Mouse (Mus musculus) stomach, postnatal 0 days (tissue): ENCODE results near the gene Celf1. TPM values are rescaled to one million over a fixed set of nuclear protein-coding genes. Genes with fewer than 3 reads are reported as not detected.
A peak's percentile ranks its signal among the peaks of the same experiment; 100 is the strongest.
"Not testable (repeated sequence)": the region's sequence is repeated elsewhere in the genome, so short reads cannot be mapped to it uniquely, and the experiment has no call there.

ENCODE experiments used
- ATAC-seq: fragments of 200-750 bp; cut with Nextera tagmentation; 2 replicates; pipeline ENCODE4 v1.8.0; 2017; ENCODE audit not compliant: low FRiP score, low TSS enrichment
- DNase-seq: peaks from one replicate; pipeline ENCODE4 v3.0.0-alpha.2; 2016; ENCODE audit warnings: low spot score
- H3K27ac ChIP-seq: fragments of 300-500 bp; sonication (generic); replicated peaks from 2 replicates; pipeline ENCODE4 v1.5.1; 2014; ENCODE audit warnings: mild to moderate bottlenecking, control low read depth
- H3K27me3 ChIP-seq: fragments of 300-500 bp; sonication (generic); 2 replicates; pipeline ENCODE4 v1.6.1; 2014; ENCODE audit warnings: low read length; ENCODE audit not compliant: control insufficient read depth, insufficient read depth
- H3K36me3 ChIP-seq: fragments of 300-500 bp; sonication (generic); 2 replicates; pipeline ENCODE4 v1.6.1; 2014; ENCODE audit warnings: low read length, mixed read lengths; ENCODE audit not compliant: control insufficient read depth, insufficient read depth
- H3K4me1 ChIP-seq: fragments of 300-500 bp; sonication (generic); replicated peaks from 2 replicates; pipeline ENCODE4 v1.6.1; 2014; ENCODE audit warnings: antibody characterized with exemption; ENCODE audit not compliant: control insufficient read depth, insufficient read depth
- H3K4me2 ChIP-seq: fragments of 300-500 bp; sonication (generic); replicated peaks from 2 replicates; pipeline ENCODE4 v1.6.1; 2014; ENCODE audit warnings: low read depth, mild to moderate bottlenecking, control low read depth, moderate library complexity
- H3K4me3 ChIP-seq: fragments of 300-500 bp; sonication (generic); 2 replicates; pipeline ENCODE4 v1.5.1; 2014; ENCODE audit warnings: low read depth, low read length, control low read depth
- H3K9ac ChIP-seq: fragments of 300-500 bp; sonication (generic); 2 replicates; pipeline ENCODE4 v1.6.1; 2014; ENCODE audit warnings: mild to moderate bottlenecking, low read length, control low read depth, mixed read lengths
- H3K9me3 ChIP-seq: fragments of 300-500 bp; sonication (generic); 2 replicates; pipeline ENCODE4 v1.6.1; 2016; ENCODE audit warnings: low read length; ENCODE audit not compliant: control insufficient read depth
- CTCF ChIP-seq: IDR thresholded peaks from 2 replicates; pipeline ENCODE4 v1.5.1; 2016; ENCODE audit warnings: antibody characterized with exemption, low read depth, mild to moderate bottlenecking, moderate library complexity
- EP300 ChIP-seq: optimal IDR thresholded peaks from 2 replicates; pipeline ENCODE3; 2016; ENCODE audit warnings: antibody characterized with exemption
- WGBS: fragments of 180-500 bp; shearing (Covaris S2); extraction: QIAGEN DNeasy Blood & Tissue Kit; methylation state at CpG from one replicate; pipeline ENCODE4 v1.1.7; 2014; 5-methylcytosine and 5-hydroxymethylcytosine counted together
- polyA plus RNA-seq: library from polyadenylated mRNA; unstranded; fragments of >200 nt; fragmentation: Nextera tagmentation; extraction: Ambion mirVana; gene quantifications from 2 replicates; pipeline ENCODE4 v1.2.1, GENCODE M21; 2015

Gene Celf1
- polyA plus RNA-seq, 1 experiment from 2014 or later: 33.7 TPM

- 67% methylated on average over 21 of the region's 21 CpGs for WGBS
- H3K4me1 ChIP-seq: no peaks in the 10 kb centered on the region
- no peaks in the 10 kb centered on the region for H3K27me3 ChIP-seq
- TF ChIP-seq CTCF: no peak
- TF ChIP-seq EP300: no peak
- H3K36me3 ChIP-seq: no peaks in the 10 kb centered on the region
- H3K4me2 ChIP-seq: no peak overlapping the region
- DNase-seq (no peak), ATAC-seq (no peak; the same call in 1 of the 2 replicates)
- no peak overlapping the region for H3K9ac ChIP-seq
- H3K9me3 ChIP-seq: no peaks in the 10 kb centered on the region
- no peak overlapping the region for H3K27ac ChIP-seq
- H3K4me3 ChIP-seq: no peak overlapping the region
Measured at GRCm38 (mm10) chr2:91042651-91043398, 102.6 kb downstream of the Celf1 start.

- WGBS: 69% methylated on average over 13 of the region's 13 CpGs
- H3K27ac ChIP-seq: no peak overlapping the region
- no peak overlapping the region for H3K4me3 ChIP-seq
Measured at GRCm38 (mm10) chr2:91044727-91045126, 104.5 kb downstream of the Celf1 start.

GRCm38 (mm10) chr2:91045805-91046204 lies 105.6 kb downstream of the Celf1 start:
- ATAC-seq, H3K9ac ChIP-seq, H3K4me1 ChIP-seq, H3K36me3 ChIP-seq, H3K4me3 ChIP-seq, DNase-seq, H3K9me3 ChIP-seq, H3K27ac ChIP-seq, H3K4me2 ChIP-seq, H3K27me3 ChIP-seq: not testable (repeated sequence)
- 94% methylated on average over 1 of the region's 1 CpGs for WGBS

More at GRCm38 (mm10) chr2:91044727-91045126, 104.5 kb downstream of the Celf1 start:
- Histone ChIP-seq H3K9me3 (no peaks in the 10 kb centered on the region), H3K4me2 (no peak overlapping the region), H3K27me3 (no peaks in the 10 kb centered on the region), H3K4me1 (no peaks in the 10 kb centered on the region), H3K36me3 (no peaks in the 10 kb centered on the region), H3K9ac (no peak overlapping the region)
- ATAC-seq (no peak), DNase-seq (no peak)
- TF ChIP-seq CTCF (no peak), EP300 (no peak)

GRCm38 (mm10) chr2:91047359-91047758 lies 107.2 kb downstream of the Celf1 start:
- Histone ChIP-seq H3K27me3 (no peaks in the 10 kb centered on the region), H3K9me3 (no peaks in the 10 kb centered on the region), H3K27ac (no peak overlapping the region), H3K9ac (no peak overlapping the region), H3K4me1 (no peaks in the 10 kb centered on the region), H3K4me2 (no peak overlapping the region), H3K36me3 (no peaks in the 10 kb centered on the region), H3K4me3 (no peak overlapping the region)
- TF ChIP-seq CTCF (no peak), EP300 (no peak)
- WGBS: 82% methylated on average over 9 of the region's 9 CpGs
- no peak for DNase-seq
- ATAC-seq: no peak

- no peak overlapping the region for H3K9ac ChIP-seq
- no peak for DNase-seq
- TF ChIP-seq CTCF (no peak), EP300 (no peak)
Measured at GRCm38 (mm10) chr2:91051917-91052316, 111.7 kb downstream of the Celf1 start.

GRCm38 (mm10) chr2:91052752-91053151 lies 112.6 kb downstream of the Celf1 start:
- H3K4me1 ChIP-seq: 0 out of 2 replicates have a peak, but pooled peaks cover 5% of the 10 kb centered on the region
- no peak overlapping the region for H3K27ac ChIP-seq
- no peak overlapping the region for H3K4me3 ChIP-seq
- peaks cover 17% of the 10 kb centered on the region for H3K36me3 ChIP-seq
- TF ChIP-seq CTCF: peak; percentile 47
- no peak for TF ChIP-seq EP300
- H3K9ac ChIP-seq: no peak overlapping the region
- 45% methylated on average over 2 of the region's 2 CpGs for WGBS
- no peaks in the 10 kb centered on the region for H3K9me3 ChIP-seq
- ATAC-seq (no peak), DNase-seq (no peak)
- no peak overlapping the region for H3K4me2 ChIP-seq
- no peaks in the 10 kb centered on the region for H3K27me3 ChIP-seq

More at GRCm38 (mm10) chr2:91051917-91052316, 111.7 kb downstream of the Celf1 start:
- Histone ChIP-seq H3K4me1 (0 out of 2 replicates have a peak, but pooled peaks cover 5% of the 10 kb centered on the region), H3K27me3 (no peaks in the 10 kb centered on the region), H3K4me3 (no peak overlapping the region), H3K4me2 (no peak overlapping the region), H3K36me3 (peaks cover 11% of the 10 kb centered on the region), H3K9me3 (no peaks in the 10 kb centered on the region), H3K27ac (no peak overlapping the region)
- ATAC-seq: no peak
- WGBS: 75% methylated on average over 3 of the region's 3 CpGs
